Mouse (Mus musculus) heart, embryonic 13.5 days (tissue): Measurements from ENCODE around the gene Anxa6. TPM values are rescaled to one million over a fixed set of nuclear protein-coding genes. Genes with fewer than 3 reads are reported as not detected.

Experiments
- ATAC-seq: fragments of 200-750 bp; cut with Nextera tagmentation; 2 replicates; pipeline ENCODE4 v1.8.0; 2017; ENCODE audit warnings: moderate TSS enrichment; ENCODE audit not compliant: insufficient number of reproducible peaks, low FRiP score, low TSS enrichment; ENCODE audit errors: extremely low read depth
- H3K27ac ChIP-seq: fragments of 300-500 bp; sonication (generic); replicated peaks from 2 replicates; pipeline ENCODE4 v1.5.1; 2015; ENCODE audit warnings: moderate library complexity, mild to moderate bottlenecking, inconsistent platforms
- H3K27me3 ChIP-seq: fragments of 300-500 bp; sonication (generic); replicated peaks from 2 replicates; pipeline ENCODE4 v1.6.1; 2015; ENCODE audit warnings: mild to moderate bottlenecking, inconsistent platforms
- H3K36me3 ChIP-seq: fragments of 300-500 bp; sonication (generic); 2 replicates; pipeline ENCODE4 v1.6.1; 2015; ENCODE audit warnings: mild to moderate bottlenecking, inconsistent platforms
- H3K4me1 ChIP-seq: fragments of 300-500 bp; sonication (generic); 2 replicates; pipeline ENCODE4 v1.6.1; 2015; ENCODE audit warnings: inconsistent platforms
- H3K4me2 ChIP-seq: fragments of 300-500 bp; sonication (generic); 2 replicates; pipeline ENCODE4 v1.6.1; 2015; ENCODE audit warnings: inconsistent platforms, mild to moderate bottlenecking, moderate library complexity
- H3K4me3 ChIP-seq: fragments of 300-500 bp; sonication (generic); 2 replicates; pipeline ENCODE4 v1.5.1; 2015; ENCODE audit warnings: moderate library complexity, mild to moderate bottlenecking, inconsistent platforms
- H3K9ac ChIP-seq: fragments of 300-500 bp; sonication (generic); 2 replicates; pipeline ENCODE4 v1.6.1; 2015; ENCODE audit warnings: inconsistent platforms, mild to moderate bottlenecking, moderate library complexity
- H3K9me3 ChIP-seq: fragments of 300-500 bp; sonication (generic); 2 replicates; pipeline ENCODE4 v1.6.1; 2016; ENCODE audit warnings: inconsistent platforms
- WGBS: fragments of 180-500 bp; shearing (Covaris S2); methylation state at CpG from one replicate; pipeline ENCODE4 v1.1.7; 2015; ENCODE audit warnings: mixed read lengths; 5-methylcytosine and 5-hydroxymethylcytosine counted together
- polyA plus RNA-seq: library from polyadenylated mRNA; unstranded; fragments of >200 nt; fragmentation: Nextera tagmentation; extraction: Ambion mirVana; gene quantifications from 2 replicates; pipeline ENCODE4 v1.2.1, GENCODE M21; 2015

Anxa6 gene
- 315 and 354 TPM in 2 replicates for polyA plus RNA-seq

- Histone ChIP-seq H3K4me2 (peak within 1 kb of the TSS; percentile 95), H3K4me1 (peaks cover 44% of the 10 kb centered on the region), H3K9me3 (no peaks in the 10 kb centered on the region), H3K27ac (peak within 1 kb of the TSS; percentile 94), H3K27me3 (no peaks in the 10 kb centered on the region), H3K36me3 (peaks cover 13% of the 10 kb centered on the region; the same call in 1 of the 2 replicates), H3K9ac (peak within 1 kb of the TSS; percentile 95), H3K4me3 (peak within 1 kb of the TSS; percentile 88)
- WGBS, result under 1% methylated on average over 41 of the region's 41 CpGs
- peak; percentile 79 for ATAC-seq
These were observed at the start of gene Anxa6 for GRCm38 (mm10) chr11:55033040-55033660. Gene Anxa6, minus strand, starts transcription at chr11:55033445.

DNA sequence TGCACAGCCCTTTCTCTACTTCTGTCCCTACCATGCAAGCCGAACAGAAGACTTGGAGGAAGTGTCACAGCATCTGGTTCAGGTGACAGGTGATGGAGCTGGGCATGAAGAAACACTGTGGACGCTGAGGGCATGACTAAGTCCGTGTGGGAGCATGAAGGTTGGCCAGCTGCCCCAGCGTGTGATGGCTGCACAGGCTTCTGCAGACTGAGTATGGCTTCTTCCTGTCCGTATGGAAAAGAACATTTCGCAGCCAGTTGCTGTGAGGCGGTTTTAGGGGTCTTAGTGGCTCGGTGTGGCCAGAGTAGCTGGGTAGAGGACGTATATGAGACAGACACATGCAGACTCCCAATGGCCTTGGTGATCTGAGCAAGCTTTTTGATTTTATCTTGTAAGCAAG lies 48.0 kb upstream of the Anxa6 start:
- Histone ChIP-seq H3K27ac (no peak overlapping the region), H3K9ac (no peak overlapping the region), H3K9me3 (peaks cover 2% of the 10 kb centered on the region; the same call in 1 of the 2 replicates), H3K4me2 (no peak overlapping the region), H3K36me3 (no peaks in the 10 kb centered on the region), H3K27me3 (no peaks in the 10 kb centered on the region), H3K4me3 (no peak overlapping the region), H3K4me1 (peaks cover 43% of the 10 kb centered on the region)
- WGBS, result 81% methylated on average over 9 of the region's 9 CpGs
- ATAC-seq, result no peak

DNA sequence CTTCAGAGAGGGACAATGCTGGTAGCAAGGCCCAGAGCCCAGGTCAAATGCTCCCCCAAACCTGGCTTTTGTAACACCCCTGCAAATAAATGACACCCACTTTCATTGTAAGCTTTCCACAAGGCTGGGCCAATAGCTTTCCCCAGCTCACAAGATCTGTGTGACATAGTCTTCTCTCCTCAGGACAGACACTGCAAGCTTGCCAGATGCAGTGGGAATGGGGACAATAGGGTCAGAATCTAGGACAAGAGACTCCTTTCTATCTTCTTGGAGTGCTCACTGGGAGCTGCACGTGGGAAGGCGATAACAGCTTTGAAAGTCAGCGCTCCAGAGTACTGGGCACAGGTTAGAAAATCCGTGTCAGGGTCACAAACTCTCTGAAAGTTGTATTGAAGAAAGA lies 45.9 kb upstream of the Anxa6 start:
- H3K36me3 ChIP-seq, result no peaks in the 10 kb centered on the region
- H3K27me3 ChIP-seq, result no peaks in the 10 kb centered on the region
- WGBS, result 62% methylated on average over 4 of the region's 4 CpGs
- 0 out of 2 replicates have a peak overlapping the region, but pooled peaks have one; percentile 96 for H3K27ac ChIP-seq
- H3K4me2 ChIP-seq, result no peak overlapping the region
- peaks cover 2% of the 10 kb centered on the region; the same call in 1 of the 2 replicates for H3K9me3 ChIP-seq
- H3K4me3 ChIP-seq, result no peak overlapping the region
- peaks cover 48% of the 10 kb centered on the region for H3K4me1 ChIP-seq
- no peak for ATAC-seq
- H3K9ac ChIP-seq, result peak overlapping the region; percentile 87; the same call in 1 of the 2 replicates

GRCm38 (mm10) chr11:55078502-55078901 lies 45.3 kb upstream of the Anxa6 start:
- no peak for ATAC-seq
- Histone ChIP-seq H3K9me3 (peaks cover 2% of the 10 kb centered on the region; the same call in 1 of the 2 replicates), H3K4me1 (peaks cover 55% of the 10 kb centered on the region), H3K36me3 (no peaks in the 10 kb centered on the region), H3K9ac (peak overlapping the region; percentile 87), H3K4me2 (peak overlapping the region; percentile 93), H3K4me3 (peak overlapping the region; percentile 64), H3K27me3 (no peaks in the 10 kb centered on the region), H3K27ac (peak overlapping the region; percentile 96)
- WGBS, result 37% methylated on average over 3 of the region's 3 CpGs

- peak; percentile 24; the same call in 1 of the 2 replicates for ATAC-seq
- H3K27ac ChIP-seq, result peak within 1 kb of the TSS; percentile 96
- H3K9me3 ChIP-seq, result peaks cover 2% of the 10 kb centered on the region; the same call in 1 of the 2 replicates
- peaks cover 62% of the 10 kb centered on the region for H3K4me1 ChIP-seq
- H3K9ac ChIP-seq, result peak within 1 kb of the TSS; percentile 87
- H3K4me3 ChIP-seq, result peak within 1 kb of the TSS; percentile 64
- peak within 1 kb of the TSS; percentile 93 for H3K4me2 ChIP-seq
- WGBS, result 1% methylated on average over 50 of the region's 50 CpGs
- H3K36me3 ChIP-seq, result no peaks in the 10 kb centered on the region
- no peaks in the 10 kb centered on the region for H3K27me3 ChIP-seq
These were observed 44.3 kb upstream of the Anxa6 start, which contains the start of gene Ccdc69 for GRCm38 (mm10) chr11:55077331-55078231. Gene Ccdc69, minus strand, starts transcription at chr11:55078131.

- 84% methylated on average over 5 of the region's 5 CpGs for WGBS
- peak overlapping the region; percentile 87 for H3K9ac ChIP-seq
These were observed 43.0 kb upstream of the Anxa6 start for GRCm38 (mm10) chr11:55076234-55076633.

DNA sequence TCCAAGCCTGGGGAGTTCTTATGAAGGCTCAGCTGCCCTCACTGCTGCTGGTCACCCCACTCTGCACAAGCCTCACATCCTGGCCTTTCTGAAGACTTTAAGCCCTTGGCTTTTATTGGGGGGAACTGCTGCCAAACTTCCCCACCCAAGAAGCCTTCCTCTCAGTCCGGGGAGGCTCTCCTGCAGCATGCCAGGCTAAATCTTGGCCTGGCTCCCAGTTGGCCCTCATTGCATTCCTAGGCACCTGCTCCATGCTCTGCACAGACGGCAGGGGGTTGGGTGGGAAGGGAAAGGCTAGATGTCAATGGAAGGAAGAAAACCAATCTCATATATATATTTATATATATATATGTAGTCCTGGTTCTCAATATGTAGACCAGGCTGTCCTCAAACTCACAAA lies 42.4 kb upstream of the Anxa6 start:
- H3K9ac ChIP-seq, result peak overlapping the region; percentile 45
- ATAC-seq, result no peak
- WGBS, result 26% methylated on average over 2 of the region's 2 CpGs
- no peaks in the 10 kb centered on the region; the same call in 1 of the 2 replicates for H3K9me3 ChIP-seq
- no peaks in the 10 kb centered on the region for H3K27me3 ChIP-seq
- no peaks in the 10 kb centered on the region for H3K36me3 ChIP-seq
- peak overlapping the region; percentile 93 for H3K4me2 ChIP-seq
- H3K4me1 ChIP-seq, result peaks cover 62% of the 10 kb centered on the region
- H3K4me3 ChIP-seq, result peak overlapping the region; percentile 2; the same call in 1 of the 2 replicates
- peak overlapping the region; percentile 96 for H3K27ac ChIP-seq

More at GRCm38 (mm10) chr11:55076234-55076633, 43.0 kb upstream of the Anxa6 start:
- H3K4me2 ChIP-seq, result peak overlapping the region; percentile 93
- no peak for ATAC-seq
- peak overlapping the region; percentile 96 for H3K27ac ChIP-seq
- no peak overlapping the region for H3K4me3 ChIP-seq
- H3K4me1 ChIP-seq, result peaks cover 62% of the 10 kb centered on the region
- no peaks in the 10 kb centered on the region; the same call in 1 of the 2 replicates for H3K9me3 ChIP-seq
- no peaks in the 10 kb centered on the region for H3K36me3 ChIP-seq
- H3K27me3 ChIP-seq, result no peaks in the 10 kb centered on the region

GRCm38 (mm10) chr11:55073191-55073590 lies 39.9 kb upstream of the Anxa6 start:
- ATAC-seq, result no peak
- H3K4me2 ChIP-seq, result peak overlapping the region; percentile 33
- no peak overlapping the region for H3K4me3 ChIP-seq
- H3K4me1 ChIP-seq, result peaks cover 63% of the 10 kb centered on the region
- no peaks in the 10 kb centered on the region for H3K36me3 ChIP-seq
- peak overlapping the region; percentile 58; the same call in 1 of the 2 replicates for H3K9ac ChIP-seq
- WGBS, result 60% methylated on average over 10 of the region's 10 CpGs
- no peaks in the 10 kb centered on the region for H3K27me3 ChIP-seq
- peak overlapping the region; percentile 82 for H3K27ac ChIP-seq
- H3K9me3 ChIP-seq, result no peaks in the 10 kb centered on the region

DNA sequence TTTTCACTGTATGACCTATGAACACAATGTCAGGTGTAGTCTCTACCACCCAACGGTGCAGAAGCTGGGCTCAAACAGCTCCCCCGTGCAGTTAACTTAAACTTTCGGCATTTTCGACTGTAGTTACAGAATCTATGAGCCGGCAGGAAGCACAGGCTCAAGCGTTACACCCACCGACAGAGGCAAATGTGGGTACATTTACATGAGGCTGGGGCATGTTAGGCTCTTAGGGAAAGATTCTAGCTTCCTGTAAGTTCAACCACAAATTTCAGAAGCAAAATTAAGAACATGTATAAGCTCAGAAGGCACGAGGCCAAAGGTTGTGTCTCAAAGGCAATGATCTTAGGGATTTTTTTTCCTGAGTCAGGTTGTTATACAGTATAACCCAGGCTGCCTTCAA lies 39.2 kb upstream of the Anxa6 start:
- Histone ChIP-seq H3K27ac (no peak overlapping the region), H3K9ac (no peak overlapping the region), H3K4me1 (peaks cover 60% of the 10 kb centered on the region), H3K9me3 (no peaks in the 10 kb centered on the region), H3K4me2 (no peak overlapping the region), H3K27me3 (no peaks in the 10 kb centered on the region), H3K4me3 (no peak overlapping the region), H3K36me3 (no peaks in the 10 kb centered on the region)
- WGBS, result 74% methylated on average over 8 of the region's 8 CpGs
- ATAC-seq, result no peak

GRCm38 (mm10) chr11:55071344-55071743 lies 38.1 kb upstream of the Anxa6 start:
- no peaks in the 10 kb centered on the region for H3K36me3 ChIP-seq
- WGBS, result 83% methylated on average over 5 of the region's 5 CpGs
- H3K4me2 ChIP-seq, result no peak overlapping the region
- no peaks in the 10 kb centered on the region for H3K9me3 ChIP-seq
- H3K4me1 ChIP-seq, result peaks cover 49% of the 10 kb centered on the region
- H3K27ac ChIP-seq, result no peak overlapping the region
- H3K4me3 ChIP-seq, result no peak overlapping the region
- H3K27me3 ChIP-seq, result no peaks in the 10 kb centered on the region
- no peak for ATAC-seq
- H3K9ac ChIP-seq, result no peak overlapping the region

- no peak for ATAC-seq
- Histone ChIP-seq H3K36me3 (no peaks in the 10 kb centered on the region), H3K4me3 (no peak overlapping the region), H3K27me3 (no peaks in the 10 kb centered on the region), H3K4me1 (peaks cover 26% of the 10 kb centered on the region), H3K9me3 (no peaks in the 10 kb centered on the region), H3K4me2 (no peak overlapping the region), H3K27ac (peak overlapping the region; percentile 81), H3K9ac (peak overlapping the region; percentile 44; the same call in 1 of the 2 replicates)
- WGBS, result 14% methylated on average over 2 of the region's 2 CpGs
These were observed 35.8 kb upstream of the Anxa6 start for GRCm38 (mm10) chr11:55069023-55069422.
